Mouse (Mus musculus) heart, adult 2 months (tissue): Measurements from ENCODE around the gene Rbm5. TPM values are rescaled to one million over a fixed set of nuclear protein-coding genes. Genes with fewer than 3 reads are reported as not detected.

Experiments
- DNase-seq, 2 experiments: peaks; one replicate each; pipeline ENCODE4 v3.0.0; 2021
- H3K27ac ChIP-seq: fragments of 200-600 bp; 2 replicates; pipeline ENCODE4 v1.8.1; 2022
- H3K27me3 ChIP-seq: fragments of 200-500 bp; 2 replicates; pipeline ENCODE4 v1.6.1; 2012; ENCODE audit warnings: mild to moderate bottlenecking, low read length, inconsistent platforms, mixed read lengths; ENCODE audit not compliant: control insufficient read depth, insufficient read depth
- H3K36me3 ChIP-seq: fragments of 200-500 bp; 2 replicates; pipeline ENCODE4 v1.6.1; 2012; ENCODE audit warnings: low read length, inconsistent platforms; ENCODE audit not compliant: control insufficient read depth, insufficient read depth
- H3K4me1 ChIP-seq: fragments of 200-500 bp; 2 replicates; pipeline ENCODE4 v1.6.1; 2011; ENCODE audit warnings: low read length; ENCODE audit not compliant: control insufficient read depth, insufficient read depth
- H3K4me3 ChIP-seq: fragments of 200-600 bp; 2 replicates; pipeline ENCODE4 v1.8.1; 2022
- H3K79me2 ChIP-seq: fragments of 200-500 bp; replicated peaks from 2 replicates; pipeline ENCODE4 v1.6.1; 2012; ENCODE audit warnings: mild to moderate bottlenecking, inconsistent platforms, low read length, moderate library complexity, mixed read lengths; ENCODE audit not compliant: control insufficient read depth, insufficient read depth
- H3K9ac ChIP-seq: fragments of 200-500 bp; 2 replicates; pipeline ENCODE4 v1.6.1; 2012; ENCODE audit warnings: low read depth, mild to moderate bottlenecking, control low read depth, inconsistent platforms, low read length, mixed read lengths
- CTCF ChIP-seq: fragments of 200-600 bp; IDR thresholded peaks from 2 replicates; pipeline ENCODE4 v1.8.1; 2022; ENCODE audit warnings: antibody characterized with exemption, mild to moderate bottlenecking, moderate library complexity
- EP300 ChIP-seq: fragments of 200-500 bp; IDR thresholded peaks from 2 replicates; pipeline ENCODE4 v1.6.1; 2011; ENCODE audit warnings: low read depth, low read length, control low read depth; ENCODE audit not compliant: insufficient read depth
- POLR2A ChIP-seq: fragments of 200-500 bp; IDR thresholded peaks from 2 replicates; pipeline ENCODE4 v1.6.1; 2011; ENCODE audit warnings: mild to moderate bottlenecking, low read depth, low read length, control low read depth; ENCODE audit not compliant: insufficient read depth
- WGBS: fragments of 180-500 bp; shearing (Covaris S2); methylation state at CpG from one replicate; pipeline ENCODE4 v1.1.7; 2018; 5-methylcytosine and 5-hydroxymethylcytosine counted together
- intact Hi-C: fragments of 180-260 bp; cut with DNase I; formaldehyde crosslinking; loops from one replicate; pipeline ENCODE4 v1.15.1; 2025
- polyA plus RNA-seq: library from polyadenylated mRNA; depleted of rRNA; stranded (reverse); fragments of >200 nt; gene quantifications from 2 replicates; pipeline ENCODE4 v1.2.3, GENCODE M21; 2012
- total RNA-seq, 2 experiments: library from RNA; stranded (reverse); gene quantifications; 2 replicates each; pipeline ENCODE4 v1.2.3; 2021

Gene Rbm5
- total and polyA plus RNA-seq, 3 experiments = 38.9 to 54.6 (median 50.5) TPM

DNA sequence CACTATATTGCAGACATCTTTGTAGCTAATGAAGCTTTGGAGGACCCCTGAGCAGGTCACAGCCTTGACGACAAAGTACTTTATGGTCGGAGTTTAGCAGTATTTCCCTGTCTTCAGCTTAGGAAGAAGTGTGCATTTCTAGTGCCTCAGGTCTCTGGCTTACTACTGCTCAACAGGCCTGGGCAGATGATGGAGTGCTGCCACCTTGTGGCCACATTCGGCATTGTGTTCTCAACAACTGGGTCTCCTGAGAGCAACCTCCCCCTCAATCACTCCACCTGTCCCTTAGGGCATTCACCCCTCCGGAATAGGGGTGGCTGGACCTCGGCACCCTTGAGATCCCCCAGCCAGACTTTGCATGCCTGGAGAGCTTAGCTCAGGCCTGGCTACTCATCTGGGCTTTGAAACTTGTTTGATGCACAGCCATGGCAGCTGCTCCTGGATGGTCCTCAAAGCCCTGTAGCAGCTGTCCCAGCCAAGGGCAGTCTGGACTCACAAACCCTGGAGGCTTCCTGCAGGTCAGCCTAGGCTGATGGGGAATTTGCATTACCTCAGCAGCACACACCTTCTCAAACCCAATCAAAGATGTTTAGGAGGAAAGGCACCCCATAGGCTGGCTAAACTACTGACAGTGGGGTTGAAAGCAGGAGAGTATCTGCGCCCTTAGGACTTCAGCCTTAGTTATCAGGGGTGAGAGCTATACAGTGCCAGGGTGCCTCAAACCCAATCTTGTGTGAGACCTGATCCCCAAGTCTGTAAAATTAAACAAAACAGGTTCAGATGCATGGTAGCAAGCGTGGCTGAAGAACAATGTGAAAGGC, 32.6 kb downstream of the Rbm5 start:
- H3K9ac ChIP-seq = no peak overlapping the region
- WGBS = 20% methylated on average over 7 of the region's 7 CpGs
- peaks cover 3% of the 10 kb centered on the region for H3K27me3 ChIP-seq
- H3K4me1 ChIP-seq = no peaks in the 10 kb centered on the region
- no peaks in the 10 kb centered on the region for H3K79me2 ChIP-seq
- TF ChIP-seq POLR2A = peak; percentile 41; the same call in 1 of the 2 replicates
- peak; percentile 95 for TF ChIP-seq CTCF
- peak; percentile 94 for TF ChIP-seq EP300
- no peak overlapping the region for H3K4me3 ChIP-seq
- intact Hi-C loops = loop anchor here (1.0 to 5.0 kb wide), 4 partner anchors 27 to 136 kb away; partner anchors contain the start of gene Sema3f
- no peaks in the 10 kb centered on the region for H3K36me3 ChIP-seq
- DNase-seq = peak; percentile 84 to 90
- no peak overlapping the region for H3K27ac ChIP-seq

DNA sequence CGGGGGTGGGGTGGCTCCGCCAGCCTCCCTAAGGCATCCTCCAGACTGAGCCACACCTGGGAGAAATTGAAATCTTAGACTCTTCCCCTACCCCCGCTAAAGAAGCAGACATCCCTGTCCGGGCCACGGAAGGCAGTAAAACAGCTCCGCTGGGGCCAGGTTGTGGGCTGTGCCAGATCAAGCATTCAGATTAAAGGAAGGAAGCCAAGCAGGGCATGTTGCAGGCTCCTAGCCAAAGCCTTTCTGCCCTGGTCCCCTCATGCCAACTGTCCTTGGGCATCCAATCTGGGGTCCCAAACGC, 34.7 kb downstream of the Rbm5 start:
- WGBS = 3% methylated on average over 7 of the region's 7 CpGs
- no peaks in the 10 kb centered on the region for H3K36me3 ChIP-seq
- H3K9ac ChIP-seq = no peak overlapping the region

DNA sequence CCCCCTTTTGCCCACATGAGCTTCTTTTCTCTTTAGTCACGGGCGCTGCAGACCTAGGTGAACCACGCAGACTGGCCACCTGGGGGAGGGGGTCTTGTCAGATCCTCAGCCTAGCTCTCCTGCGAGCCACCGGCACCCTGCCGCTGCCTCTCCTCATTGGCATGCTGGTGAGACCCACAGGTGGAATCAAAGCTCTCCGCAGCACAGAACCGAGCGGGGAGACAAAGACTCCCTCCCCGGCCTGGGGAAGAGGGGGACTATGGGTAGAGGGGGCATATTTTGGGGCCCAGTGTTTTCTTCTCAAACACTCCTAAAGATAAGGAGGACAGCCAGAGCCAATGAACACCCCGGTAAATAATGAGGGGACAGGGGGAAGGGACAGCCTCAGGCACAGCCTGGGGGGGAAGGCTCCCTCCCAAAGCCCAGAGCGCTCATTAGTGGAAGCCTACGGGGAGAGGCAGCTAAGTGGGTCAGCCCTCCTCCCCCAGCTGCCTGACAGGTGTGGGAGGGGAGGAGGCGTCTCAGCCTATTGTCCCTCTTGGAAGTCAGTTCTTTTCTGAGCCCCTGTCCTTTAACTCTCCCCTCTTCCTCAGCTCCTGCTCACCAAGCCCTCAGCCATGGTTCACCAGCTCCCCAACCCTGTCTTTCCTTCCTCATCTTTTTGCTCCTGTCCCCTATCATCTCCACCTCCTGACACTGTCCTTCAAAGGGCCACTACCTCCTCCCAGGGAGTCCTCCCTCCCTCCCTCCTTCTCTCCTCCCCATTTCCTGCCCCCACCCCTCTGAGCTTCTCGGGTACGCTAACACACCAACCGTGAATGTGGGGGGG, 35.2 kb downstream of the Rbm5 start:
- no peak overlapping the region for H3K4me3 ChIP-seq
- intact Hi-C loops = loop anchor here (5.0 kb wide), 1 partner anchor 133 kb away; no protein-coding TSS in a partner anchor
- WGBS = 19% methylated on average over 17 of the region's 17 CpGs

More for the DNA sequence above, 34.7 kb downstream of the Rbm5 start:
- Histone ChIP-seq H3K79me2 (no peaks in the 10 kb centered on the region), H3K4me1 (no peaks in the 10 kb centered on the region), H3K27me3 (peaks cover 3% of the 10 kb centered on the region), H3K4me3 (no peak overlapping the region), H3K27ac (no peak overlapping the region)
- no peak for TF ChIP-seq POLR2A
- no peak for TF ChIP-seq CTCF
- TF ChIP-seq EP300 = no peak
- peak in 1 of 2 experiments; percentile 20 for DNase-seq
- intact Hi-C loops = loop anchor here (5.0 kb wide), 1 partner anchor 134 kb away; no protein-coding TSS in a partner anchor

DNA sequence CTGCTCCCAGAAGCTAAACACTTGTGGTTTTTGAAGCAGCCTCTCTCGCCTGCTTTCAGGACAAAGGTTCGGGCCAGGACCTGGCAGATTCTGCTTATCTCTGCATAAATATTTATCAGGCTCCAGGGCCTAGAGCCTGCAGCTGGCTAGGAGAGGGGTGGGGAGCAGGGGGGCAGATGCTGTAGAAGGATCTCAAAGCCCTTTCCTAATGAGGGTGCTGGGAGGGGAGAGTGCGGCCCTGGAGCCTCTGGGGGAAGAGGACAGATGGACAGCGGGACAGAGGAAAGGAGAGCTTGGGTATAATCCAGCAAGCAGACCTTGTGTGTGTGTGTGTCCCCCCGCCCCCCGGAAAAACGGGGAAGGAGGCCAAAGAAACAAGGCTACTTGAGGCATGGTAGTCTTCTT, 36.2 kb downstream of the Rbm5 start:
- Histone ChIP-seq H3K79me2 (no peaks in the 10 kb centered on the region), H3K4me1 (no peaks in the 10 kb centered on the region), H3K27me3 (peaks cover 3% of the 10 kb centered on the region), H3K36me3 (no peaks in the 10 kb centered on the region), H3K4me3 (no peak overlapping the region), H3K27ac (no peak overlapping the region), H3K9ac (no peak overlapping the region)
- no peak for TF ChIP-seq CTCF
- no peak for TF ChIP-seq POLR2A
- no peak for TF ChIP-seq EP300
- intact Hi-C loops = no loop called here
- no peak for DNase-seq
- 52% methylated on average over 7 of the region's 7 CpGs for WGBS

More for the DNA sequence above, 35.2 kb downstream of the Rbm5 start:
- H3K9ac ChIP-seq = no peak overlapping the region
- H3K4me1 ChIP-seq = no peaks in the 10 kb centered on the region
- H3K27me3 ChIP-seq = peaks cover 3% of the 10 kb centered on the region
- H3K27ac ChIP-seq = no peak overlapping the region
- TF ChIP-seq POLR2A (no peak), EP300 (no peak), CTCF (no peak)
- DNase-seq = peak in 1 of 2 experiments; percentile 18
- no peaks in the 10 kb centered on the region for H3K36me3 ChIP-seq
- no peaks in the 10 kb centered on the region for H3K79me2 ChIP-seq

DNA sequence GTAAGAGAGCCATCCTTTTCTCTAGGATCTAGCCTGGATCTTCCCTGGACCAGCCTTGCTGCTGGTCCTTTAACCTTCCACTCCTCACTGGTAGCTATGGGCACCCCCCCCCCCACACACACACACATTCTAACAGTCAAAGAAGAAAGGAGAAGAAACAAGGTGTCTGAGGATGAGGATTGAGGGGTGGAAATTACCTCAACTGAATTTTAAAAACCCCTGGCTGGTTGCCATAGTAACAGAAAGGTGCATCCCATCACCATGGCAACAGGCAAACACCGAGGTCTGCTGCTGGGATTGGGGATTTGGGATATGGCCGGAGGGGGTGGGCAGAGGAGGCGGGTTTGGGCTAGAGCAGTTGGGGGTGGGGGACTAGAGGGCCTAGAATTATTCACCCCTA, 41.1 kb downstream of the Rbm5 start:
- no peak overlapping the region for H3K27ac ChIP-seq
- intact Hi-C loops = no loop called here
- no peak overlapping the region for H3K9ac ChIP-seq
- no peak overlapping the region for H3K4me3 ChIP-seq
- H3K79me2 ChIP-seq = no peaks in the 10 kb centered on the region
- DNase-seq = no peak
- no peaks in the 10 kb centered on the region for H3K36me3 ChIP-seq
- H3K4me1 ChIP-seq = peaks cover 8% of the 10 kb centered on the region
- 86% methylated on average over 3 of the region's 3 CpGs for WGBS
- no peaks in the 10 kb centered on the region; the same call in 1 of the 2 replicates for H3K27me3 ChIP-seq
- TF ChIP-seq EP300 (no peak), POLR2A (no peak), CTCF (no peak)
